Mouse (Mus musculus) brain, embryonic 14.5 days (tissue): ENCODE data around the gene Slc16a11. TPM values are rescaled to one million over a fixed set of nuclear protein-coding genes. Genes with fewer than 3 reads are reported as not detected.
A peak's percentile ranks its signal among the peaks of the same experiment; 100 is the strongest.

Experiments
- DNase-seq: peaks from one replicate; pipeline ENCODE4 v3.0.0-alpha.2; 2011; ENCODE audit warnings: low read depth
- CTCF ChIP-seq: fragments of 200-500 bp; IDR thresholded peaks from 2 replicates; pipeline ENCODE4 v1.5.1; 2012; ENCODE audit warnings: inconsistent platforms, mild to moderate bottlenecking, moderate library complexity, borderline replicate concordance; ENCODE audit not compliant: insufficient read depth, insufficient read length; ENCODE audit errors: extremely low read depth
- POLR2A ChIP-seq: fragments of 200-500 bp; IDR thresholded peaks from 2 replicates; pipeline ENCODE4 v1.6.1; 2012; ENCODE audit warnings: mild to moderate bottlenecking, inconsistent platforms, borderline replicate concordance; ENCODE audit not compliant: poor library complexity, insufficient read depth, insufficient read length, severe bottlenecking; ENCODE audit errors: extremely low read depth
- polyA plus RNA-seq: library from polyadenylated mRNA; depleted of rRNA; stranded (reverse); fragments of >200 nt; gene quantifications from 2 replicates; pipeline ENCODE4 v1.2.3, GENCODE M21; 2012

Slc16a11 gene
- polyA plus RNA-seq, 1 experiment = 2.8 TPM

DNA sequence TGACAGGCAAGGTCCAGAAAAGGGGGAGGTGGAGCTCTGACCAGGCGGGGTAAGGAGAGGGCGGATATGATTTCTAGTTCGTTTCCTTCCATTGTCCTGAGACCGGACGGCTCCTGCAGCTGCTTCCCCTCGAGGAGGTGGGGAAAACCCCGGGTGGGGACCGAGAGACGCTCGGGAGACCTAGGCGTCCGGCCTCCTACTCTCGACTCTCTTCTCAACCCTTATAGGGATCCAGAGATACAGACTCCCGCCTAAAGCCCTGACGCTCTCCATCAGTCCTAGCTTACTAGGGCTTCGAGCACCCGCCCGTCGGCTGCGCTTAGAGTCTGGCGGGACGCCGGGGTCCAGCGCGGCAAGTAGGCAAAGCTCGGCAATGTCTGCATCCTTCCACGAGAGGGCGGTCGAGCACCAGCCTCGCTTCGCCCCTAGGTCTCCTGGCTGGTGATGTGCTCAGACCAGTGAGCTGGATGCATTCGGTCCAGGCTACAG is 17.7 kb downstream of the Slc16a11 start:
- peak; percentile 84 for DNase-seq
- no peak for TF ChIP-seq POLR2A
- peak; percentile 98 for TF ChIP-seq CTCF

GRCm38 (mm10) chr11:70232546-70232945 is 20.0 kb downstream of the Slc16a11 start:
- DNase-seq = peak; percentile 63
- TF ChIP-seq CTCF = no peak
- no peak for TF ChIP-seq POLR2A

GRCm38 (mm10) chr11:70233016-70233415 is 20.5 kb downstream of the Slc16a11 start:
- DNase-seq = no peak
- TF ChIP-seq CTCF = no peak
- no peak for TF ChIP-seq POLR2A

GRCm38 (mm10) chr11:70234037-70234436 is 21.5 kb downstream of the Slc16a11 start:
- TF ChIP-seq CTCF = no peak
- no peak for TF ChIP-seq POLR2A
- DNase-seq = no peak

DNA sequence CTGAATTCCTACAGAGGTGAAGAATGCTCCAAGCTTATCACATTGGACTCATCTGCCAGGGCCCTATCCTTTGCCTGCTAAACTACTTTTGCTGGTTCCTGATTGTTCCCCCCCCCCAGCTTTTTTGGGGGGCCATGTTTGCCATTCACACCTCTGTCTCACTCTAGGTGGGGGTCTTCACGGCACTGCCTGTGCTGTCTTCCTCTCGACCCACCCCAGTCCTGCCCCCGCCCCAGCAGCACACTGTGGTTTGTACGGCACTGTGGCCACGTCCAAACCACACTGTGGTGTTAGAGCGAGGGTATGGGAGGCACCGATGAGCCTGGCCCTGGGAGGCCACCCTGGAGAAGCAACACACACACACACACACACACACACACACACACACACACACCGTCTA is 21.9 kb downstream of the Slc16a11 start:
- TF ChIP-seq POLR2A = no peak
- no peak for TF ChIP-seq CTCF

DNA sequence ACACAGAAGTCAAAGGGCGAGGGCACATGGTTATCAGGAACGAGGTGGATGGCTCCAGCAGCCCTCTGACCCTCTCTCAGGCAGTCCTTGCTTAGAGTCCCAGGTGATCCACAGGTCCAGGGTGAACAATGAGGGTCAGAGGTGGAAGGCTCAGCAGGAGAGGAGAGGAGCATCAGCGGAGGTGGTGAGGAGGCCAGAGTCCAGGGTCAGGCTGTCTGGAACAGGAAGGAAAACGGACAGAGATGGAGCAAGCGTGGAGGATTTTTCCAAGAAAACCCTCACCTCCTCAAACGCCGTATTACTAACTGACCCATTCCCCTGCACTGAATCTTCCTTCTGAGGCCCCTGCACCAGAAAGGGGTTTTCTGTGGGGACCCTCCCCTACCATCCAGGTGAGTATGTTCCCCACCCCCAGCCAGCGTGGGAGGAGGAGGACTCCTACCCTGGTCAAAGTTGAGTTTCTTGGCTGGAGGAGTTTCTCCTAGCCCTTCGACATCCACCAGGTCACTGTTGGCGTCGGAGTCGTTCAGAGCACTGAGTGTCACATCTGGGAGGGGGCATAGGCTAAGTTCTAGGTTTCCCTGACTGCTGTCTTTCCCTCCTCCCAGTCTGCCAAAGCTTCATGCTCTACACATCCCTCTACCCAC is 22.8 kb downstream of the Slc16a11 start:
- no peak for TF ChIP-seq POLR2A
- TF ChIP-seq CTCF = no peak
- DNase-seq = no peak

More for the DNA sequence above, 21.9 kb downstream of the Slc16a11 start:
- DNase-seq = no peak

DNA sequence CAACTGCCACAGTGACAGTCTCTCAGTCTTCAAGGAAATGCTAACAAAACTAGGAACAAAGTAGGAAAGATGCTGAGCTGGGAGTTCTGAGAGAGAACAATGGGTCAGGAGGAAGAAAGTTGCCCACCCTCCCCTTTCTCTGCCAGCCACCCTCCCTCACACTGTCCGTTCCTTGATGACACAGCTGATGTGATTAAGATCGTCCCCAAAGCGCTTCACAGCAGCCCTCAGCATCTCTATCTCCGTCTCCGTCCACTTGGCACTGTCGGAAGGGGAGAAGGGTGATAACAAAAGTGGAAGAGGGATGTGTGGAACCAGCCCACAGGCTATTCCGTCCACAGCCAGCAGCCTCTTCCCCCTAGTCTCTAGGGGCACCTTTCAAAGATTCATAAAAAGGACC is 24.2 kb downstream of the Slc16a11 start:
- TF ChIP-seq CTCF (no peak), POLR2A (no peak)
- DNase-seq = no peak

DNA sequence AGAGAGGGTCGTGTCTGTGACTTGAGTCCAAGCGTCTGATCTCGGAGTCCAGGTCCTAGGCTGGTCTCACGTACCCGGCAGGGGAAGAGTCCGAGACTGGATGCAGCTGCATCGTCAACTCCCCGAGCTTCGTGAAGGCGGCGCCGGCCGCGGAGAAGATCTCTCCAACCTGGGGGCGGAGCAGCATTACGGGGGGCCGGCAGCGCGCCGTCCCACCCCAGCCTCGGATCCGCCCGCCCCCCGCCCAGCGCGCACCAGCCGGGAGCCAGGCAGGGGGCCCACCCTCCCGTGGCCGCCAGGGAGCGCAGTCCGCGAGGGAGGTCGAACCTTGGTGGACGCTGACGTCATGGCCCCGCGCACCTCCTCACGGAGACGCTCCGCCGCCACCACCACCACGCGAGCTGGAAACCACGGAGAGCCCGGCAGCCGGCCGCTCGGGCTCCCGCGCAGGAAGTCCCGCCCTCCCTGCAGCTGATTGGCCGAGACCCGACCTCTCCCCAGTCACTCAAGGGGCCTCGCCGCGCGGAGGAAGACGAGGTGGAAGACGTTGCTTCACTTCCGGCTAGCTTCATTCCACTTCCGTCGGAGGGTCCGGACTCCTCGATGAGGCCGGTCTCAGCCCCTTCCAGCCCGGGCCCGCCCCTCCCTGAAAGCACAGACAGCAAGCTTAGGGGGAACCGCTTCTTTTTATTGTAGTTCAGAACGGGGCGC is 25.1 kb downstream of the Slc16a11 start, which contains the start of gene 0610010K14Rik:
Gene 0610010K14Rik (minus strand): TSS at position 458 of the 711 bp plus-strand sequence.
- TF ChIP-seq POLR2A (peak; percentile 82; the same call in 1 of the 2 replicates), CTCF (peak; percentile 55; the same call in 1 of the 2 replicates)
- peak; percentile 99 for DNase-seq

DNA sequence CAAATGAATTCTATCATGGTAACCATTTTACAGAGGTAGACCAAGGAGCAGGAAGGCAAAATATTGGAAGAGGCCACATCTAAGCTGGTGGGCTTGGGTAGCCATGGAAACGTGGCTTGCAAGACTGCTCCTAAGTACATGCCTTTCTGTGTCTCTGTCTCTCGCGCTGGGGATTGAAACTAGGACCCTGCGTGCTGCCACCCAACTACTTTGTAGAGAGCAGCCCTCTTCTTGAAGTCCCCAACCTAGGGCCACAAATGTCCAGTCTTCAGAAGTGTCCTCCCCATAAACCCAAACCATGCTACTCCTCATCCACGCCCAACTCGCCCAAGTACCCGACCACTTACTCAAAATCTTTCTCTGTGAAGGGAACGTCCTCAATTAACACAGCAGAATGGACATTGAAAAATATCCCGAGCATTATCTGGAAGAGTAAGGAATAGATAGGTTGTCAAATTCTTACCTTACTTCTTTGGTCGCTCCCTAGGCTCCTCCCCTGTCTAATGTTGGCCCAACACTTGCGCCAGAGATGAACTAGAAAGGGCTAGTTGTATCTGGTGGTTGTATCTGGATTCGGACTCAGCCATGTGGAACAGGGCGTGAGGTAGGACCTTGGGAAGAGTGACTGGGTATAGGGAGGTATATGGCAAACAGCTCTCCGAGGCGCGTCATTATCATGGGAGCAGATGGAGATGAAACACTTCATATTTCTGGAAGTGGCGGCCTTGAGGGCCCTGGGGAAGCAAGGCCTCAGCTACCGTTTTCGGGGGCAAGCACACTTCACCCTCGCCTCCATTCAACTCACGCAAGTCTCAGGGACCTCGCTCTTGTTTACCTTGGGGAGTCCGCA is 26.3 kb downstream of the Slc16a11 start:
- TF ChIP-seq POLR2A (no peak), CTCF (no peak)
- DNase-seq = no peak

DNA sequence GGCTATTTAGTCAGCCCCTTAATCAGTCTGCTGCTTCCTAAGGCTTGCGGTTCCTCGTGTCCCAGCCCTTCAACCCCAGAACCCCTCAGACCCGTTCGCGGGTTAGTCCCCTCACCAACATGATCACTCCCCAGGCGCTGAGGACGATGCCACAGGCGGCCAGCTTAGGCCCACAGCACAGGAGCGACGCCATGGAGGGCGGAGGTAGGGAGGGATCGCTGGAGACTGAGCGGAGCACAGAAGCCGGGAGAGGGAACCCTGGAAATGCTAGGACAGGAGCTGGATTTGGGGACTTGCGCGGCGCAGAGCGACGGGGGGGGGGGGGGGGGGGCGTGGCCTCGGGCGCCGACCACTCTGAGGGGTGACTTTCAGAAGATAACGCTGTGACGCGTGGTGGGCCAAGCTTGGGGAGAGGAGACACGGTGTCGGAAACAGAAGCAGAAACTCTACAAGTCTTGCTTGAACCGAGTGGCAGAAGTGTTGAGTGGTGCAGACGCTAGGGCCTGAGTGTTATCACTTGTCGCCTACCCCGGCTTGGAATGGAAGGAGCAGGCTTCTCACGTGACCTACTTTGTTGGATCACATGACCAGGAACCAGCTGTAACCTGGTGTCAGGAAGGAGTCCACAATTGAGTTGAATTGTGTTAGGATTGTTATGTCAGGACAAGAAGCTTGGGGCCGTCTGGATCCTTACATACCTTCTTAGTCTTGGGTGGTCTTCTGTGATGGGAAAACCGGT is 27.2 kb downstream of the Slc16a11 start, which contains the start of the genes Gm21988 and Rnasek:
Gene Gm21988 (minus strand): TSS at position 290 of the 739 bp plus-strand sequence.
Gene Rnasek (minus strand): TSS at position 302 of the 739 bp plus-strand sequence.
- DNase-seq = peak; percentile 95
- TF ChIP-seq CTCF = no peak
- peak; percentile 23; the same call in 1 of the 2 replicates for TF ChIP-seq POLR2A

DNA sequence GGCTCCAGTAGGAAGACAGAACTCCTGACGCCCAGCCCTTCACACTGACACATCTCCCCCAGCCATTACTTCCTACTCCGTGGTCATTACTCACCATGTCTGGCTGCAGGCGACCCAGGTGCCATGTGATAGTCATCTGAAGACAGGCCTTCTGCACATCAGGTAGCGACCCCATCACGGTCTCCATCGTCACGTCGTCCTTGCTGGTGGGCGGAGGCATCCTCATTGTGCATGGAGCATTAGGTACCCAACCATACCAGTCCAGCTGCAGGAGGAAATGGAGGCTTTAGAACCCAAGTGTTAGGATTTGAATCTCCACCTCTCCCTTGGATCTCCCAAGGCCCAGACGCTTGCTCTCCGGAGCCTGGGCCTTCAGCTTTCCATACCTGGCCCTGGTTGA is 30.0 kb downstream of the Slc16a11 start:
- TF ChIP-seq POLR2A (no peak), CTCF (no peak)
- DNase-seq = no peak
